Mouse (Mus musculus): ENCODE data around the gene Mthfsd.

GRCm38 (mm10) chr8:121134102-121134501, 25.9 kb upstream of the Mthfsd start:
- TF ChIP-seq CTCF (IDR thresholded peaks at IDR 0.05; ENCODE audit: insufficient read depth, low read depth, low read length) (no peak), POLR2A (IDR thresholded peaks at IDR 0.05; ENCODE audit: insufficient read depth, low read depth, low read length) (no peak)
